Mouse (Mus musculus): ENCODE results near the gene Kif19a.
A peak's percentile ranks its signal among the peaks of the same experiment; 100 is the strongest.

Gene Kif19a

GRCm38 (mm10) chr11:114764820-114765818, at the start of gene Kif19a:
Kif19a (plus strand) TSS chr11:114765388.
- DNase-seq, result peak; percentile 30

GRCm38 (mm10) chr11:114715531-114715930, 49.7 kb upstream of the Kif19a start:
- DNase-seq, result no peak

GRCm38 (mm10) chr11:114720535-114720934, 44.7 kb upstream of the Kif19a start:
- DNase-seq, result no peak

- no peak for DNase-seq
These were observed 42.8 kb upstream of the Kif19a start for GRCm38 (mm10) chr11:114722438-114722837.

- DNase-seq, result no peak
These were observed 42.2 kb upstream of the Kif19a start for GRCm38 (mm10) chr11:114723030-114723429.

- DNase-seq, result no peak
These were observed 40.2 kb upstream of the Kif19a start for GRCm38 (mm10) chr11:114724787-114725590.

- peak; percentile 56 to 62 for DNase-seq
These were observed 38.0 kb upstream of the Kif19a start, which contains the start of gene Dnaic2 for GRCm38 (mm10) chr11:114726965-114727825. Dnaic2 (plus strand) TSS chr11:114727408.

- no peak for DNase-seq
These were observed 37.4 kb upstream of the Kif19a start for GRCm38 (mm10) chr11:114727826-114728186.

- DNase-seq, result no peak
These were observed 36.9 kb upstream of the Kif19a start for GRCm38 (mm10) chr11:114728333-114728732.

GRCm38 (mm10) chr11:114729832-114730363, 35.3 kb upstream of the Kif19a start:
- no peak for DNase-seq

- no peak for DNase-seq
These were observed 33.5 kb upstream of the Kif19a start for GRCm38 (mm10) chr11:114731711-114732110.

- DNase-seq, result no peak
These were observed 32.3 kb upstream of the Kif19a start for GRCm38 (mm10) chr11:114732890-114733289.

GRCm38 (mm10) chr11:114736111-114736510, 29.1 kb upstream of the Kif19a start:
- DNase-seq, result no peak

GRCm38 (mm10) chr11:114736913-114737624, 28.1 kb upstream of the Kif19a start:
- DNase-seq, result peak; percentile 31 to 60

GRCm38 (mm10) chr11:114740598-114740997, 24.6 kb upstream of the Kif19a start:
- DNase-seq, result peak; percentile 9 to 23

GRCm38 (mm10) chr11:114741451-114741850, 23.7 kb upstream of the Kif19a start:
- no peak for DNase-seq

GRCm38 (mm10) chr11:114745134-114745533, 20.1 kb upstream of the Kif19a start:
- peak; percentile 75 to 92 for DNase-seq

- no peak for DNase-seq
These were observed 17.5 kb upstream of the Kif19a start for GRCm38 (mm10) chr11:114747564-114748138.

GRCm38 (mm10) chr11:114769911-114770310, 4.7 kb downstream of the Kif19a start:
- DNase-seq, result no peak

GRCm38 (mm10) chr11:114771896-114772295, 6.7 kb downstream of the Kif19a start:
- no peak for DNase-seq

GRCm38 (mm10) chr11:114780076-114780475, 14.9 kb downstream of the Kif19a start:
- peak; percentile 15 to 17 for DNase-seq

All from kidney, adult 8-10 months (tissue).